Mouse (Mus musculus) gastrocnemius, postnatal 36 days (tissue): ENCODE data around the gene Comtd1. TPM values are rescaled to one million over a fixed set of nuclear protein-coding genes. Genes with fewer than 3 reads are reported as not detected.

Source experiments
- DNase-seq, 2 experiments: peaks; one replicate each; pipeline ENCODE4 v3.0.0; 2022
- intact Hi-C: fragments of 180-260 bp; cut with DNase I; formaldehyde crosslinking; loops from one replicate; pipeline ENCODE4 v1.15.1; 2025
- long read RNA-seq, 2 experiments: library from polyadenylated mRNA; stranded (forward); transcript quantifications; one replicate each; pipeline ENCODE4 v2.0.0; 2021
- total RNA-seq, 2 experiments: library from RNA; stranded (reverse); gene quantifications; 2 replicates each; pipeline ENCODE4 v1.2.3; 2021

Gene Comtd1
- total RNA-seq: 10 to 100 TPM in 1 of 2 experiments, 1 to 10 TPM in 1; 6.9 to 10.4 TPM
- long read RNA-seq, experiment 1, transcript Comtd1-202 (7 exons, 2,314 nt): major isoform, 6 of 8 reads
- long read RNA-seq, experiment 1, partial matches to known transcripts: 1 of 8 reads
- long read RNA-seq, experiment 1, other reads (novel, unspliced or antisense): 0 of 8 reads
- long read RNA-seq, experiment 2, transcript Comtd1-202 (7 exons, 2,314 nt): major isoform, 7 of 11 reads
- long read RNA-seq, experiment 2, partial matches to known transcripts: 0 of 11 reads
- long read RNA-seq, experiment 2, other reads (novel, unspliced or antisense): 1 of 11 reads

GRCm38 (mm10) chr14:21848166-21849154 is at the start of gene Comtd1:
Comtd1 (minus strand) TSS chr14:21848977.
- intact Hi-C loops: loop anchor here (1.0 to 10.0 kb wide), 2 partner anchors 35 to 164 kb away; no protein-coding TSS in a partner anchor
- DNase-seq: peak; percentile 92 to 96

- no peak for DNase-seq
Measured at GRCm38 (mm10) chr14:21892341-21892659, 43.5 kb upstream of the Comtd1 start.

GRCm38 (mm10) chr14:21891581-21892340 is 43.0 kb upstream of the Comtd1 start:
- intact Hi-C loops: no loop called here
- DNase-seq: no peak

More at GRCm38 (mm10) chr14:21892341-21892659, 43.5 kb upstream of the Comtd1 start:
- intact Hi-C loops: no loop called here

GRCm38 (mm10) chr14:21890430-21890829 is 41.7 kb upstream of the Comtd1 start:
- DNase-seq: no peak
- intact Hi-C loops: no loop called here

- intact Hi-C loops: no loop called here
- DNase-seq: no peak
Measured at GRCm38 (mm10) chr14:21866816-21867215, 18.0 kb upstream of the Comtd1 start.

- intact Hi-C loops: no loop called here
- DNase-seq: no peak
Measured at GRCm38 (mm10) chr14:21866291-21866690, 17.5 kb upstream of the Comtd1 start.

- intact Hi-C loops: no loop called here
Measured at GRCm38 (mm10) chr14:21856886-21857285, 8.1 kb upstream of the Comtd1 start.

GRCm38 (mm10) chr14:21855961-21856360 is 7.2 kb upstream of the Comtd1 start:
- no peak for DNase-seq
- intact Hi-C loops: no loop called here

More at GRCm38 (mm10) chr14:21856886-21857285, 8.1 kb upstream of the Comtd1 start:
- no peak for DNase-seq

GRCm38 (mm10) chr14:21854271-21854670 is 5.5 kb upstream of the Comtd1 start:
- intact Hi-C loops: loop anchor here (5.0 kb wide), 1 partner anchor 722 kb away; no protein-coding TSS in a partner anchor
- DNase-seq: no peak

GRCm38 (mm10) chr14:21853456-21854109 is 4.8 kb upstream of the Comtd1 start:
- peak; percentile 50 to 58 for DNase-seq
- intact Hi-C loops: loop anchor here (5.0 kb wide), 1 partner anchor 721 kb away; no protein-coding TSS in a partner anchor

- intact Hi-C loops: loop anchor here (5.0 kb wide), 1 partner anchor 720 kb away; no protein-coding TSS in a partner anchor
- DNase-seq: peak; percentile 44 to 49
Measured at GRCm38 (mm10) chr14:21851996-21852791, 3.4 kb upstream of the Comtd1 start.

- intact Hi-C loops: loop anchor here (5.0 kb wide), 1 partner anchor 718 kb away; no protein-coding TSS in a partner anchor
- no peak for DNase-seq
Measured at GRCm38 (mm10) chr14:21850419-21851127, 1.8 kb upstream of the Comtd1 start.

GRCm38 (mm10) chr14:21849524-21850418 is 994 bp upstream of the Comtd1 start:
- intact Hi-C loops: loop anchor here (5.0 to 10.0 kb wide), 2 partner anchors 165 to 717 kb away; no protein-coding TSS in a partner anchor
- no peak for DNase-seq

GRCm38 (mm10) chr14:21847381-21848165 is 1.2 kb downstream of the Comtd1 start:
- no peak for DNase-seq
- intact Hi-C loops: loop anchor here (1.0 to 10.0 kb wide), 2 partner anchors 34 to 163 kb away; no protein-coding TSS in a partner anchor

- no peak for DNase-seq
- intact Hi-C loops: loop anchor here (10.0 kb wide), 1 partner anchor 162 kb away; no protein-coding TSS in a partner anchor
Measured at GRCm38 (mm10) chr14:21846827-21847380, 1.9 kb downstream of the Comtd1 start.

GRCm38 (mm10) chr14:21843263-21843662 is 5.5 kb downstream of the Comtd1 start:
- intact Hi-C loops: loop anchor here (10.0 kb wide), 1 partner anchor 158 kb away; no protein-coding TSS in a partner anchor
- DNase-seq: no peak
